Mouse (Mus musculus) kidney, postnatal 25 days (tissue): ENCODE results near the gene Btbd9.

Experiments used
- DNase-seq, 2 experiments: peaks; one replicate each; pipeline ENCODE4 v3.0.0; 2021; ENCODE audit warnings: mixed read lengths in 2 of 2

Btbd9 gene

GRCm38 (mm10) chr17:30445805-30446441 is 130.4 kb downstream of the Btbd9 start:
- DNase-seq: no peak

- peak in 1 of 2 experiments; percentile 20 for DNase-seq
These were observed 136.6 kb downstream of the Btbd9 start for GRCm38 (mm10) chr17:30439702-30440101.

GRCm38 (mm10) chr17:30438786-30439185 is 137.5 kb downstream of the Btbd9 start:
- peak; percentile 34 to 65 for DNase-seq

GRCm38 (mm10) chr17:30436021-30436461 is 140.2 kb downstream of the Btbd9 start:
- DNase-seq: peak in 1 of 2 experiments; percentile 21

GRCm38 (mm10) chr17:30435478-30435877 is 140.8 kb downstream of the Btbd9 start:
- peak in 1 of 2 experiments; percentile 12 for DNase-seq

- DNase-seq: peak in 1 of 2 experiments; percentile 24
These were observed 144.2 kb downstream of the Btbd9 start for GRCm38 (mm10) chr17:30432094-30432493.

GRCm38 (mm10) chr17:30430961-30431640 is 145.2 kb downstream of the Btbd9 start:
- DNase-seq: peak; percentile 41 to 49

- DNase-seq: peak in 1 of 2 experiments; percentile 9
These were observed 147.6 kb downstream of the Btbd9 start for GRCm38 (mm10) chr17:30428661-30429060.

- DNase-seq: peak in 1 of 2 experiments; percentile 10
These were observed 152.9 kb downstream of the Btbd9 start for GRCm38 (mm10) chr17:30423256-30423852.

GRCm38 (mm10) chr17:30422278-30422677 is 154.0 kb downstream of the Btbd9 start:
- DNase-seq: peak in 1 of 2 experiments; percentile 9

GRCm38 (mm10) chr17:30421256-30421655 is 155.0 kb downstream of the Btbd9 start:
- DNase-seq: peak in 1 of 2 experiments; percentile 23

- peak in 1 of 2 experiments; percentile 17 for DNase-seq
These were observed 156.8 kb downstream of the Btbd9 start for GRCm38 (mm10) chr17:30419494-30419893.

GRCm38 (mm10) chr17:30418510-30418909 is 157.8 kb downstream of the Btbd9 start:
- DNase-seq: peak in 1 of 2 experiments; percentile 9

GRCm38 (mm10) chr17:30417106-30417505 is 159.2 kb downstream of the Btbd9 start:
- peak in 1 of 2 experiments; percentile 9 for DNase-seq

- peak in 1 of 2 experiments; percentile 29 for DNase-seq
These were observed 160.6 kb downstream of the Btbd9 start for GRCm38 (mm10) chr17:30415693-30416092.

- peak in 1 of 2 experiments; percentile 11 for DNase-seq
These were observed 163.3 kb downstream of the Btbd9 start for GRCm38 (mm10) chr17:30412991-30413390.

GRCm38 (mm10) chr17:30406002-30406401 is 170.3 kb downstream of the Btbd9 start:
- peak in 1 of 2 experiments; percentile 17 for DNase-seq

- peak in 1 of 2 experiments; percentile 23 for DNase-seq
These were observed 173.4 kb downstream of the Btbd9 start for GRCm38 (mm10) chr17:30402871-30403270.

- DNase-seq: peak in 1 of 2 experiments; percentile 26
These were observed 181.0 kb downstream of the Btbd9 start for GRCm38 (mm10) chr17:30395261-30395660.

- DNase-seq: no peak
These were observed 184.3 kb downstream of the Btbd9 start for GRCm38 (mm10) chr17:30392031-30392430.

- no peak for DNase-seq
These were observed 185.1 kb downstream of the Btbd9 start for GRCm38 (mm10) chr17:30391220-30391619.

GRCm38 (mm10) chr17:30389686-30390085 is 186.6 kb downstream of the Btbd9 start:
- DNase-seq: peak in 1 of 2 experiments; percentile 51

- no peak for DNase-seq
These were observed 187.5 kb downstream of the Btbd9 start for GRCm38 (mm10) chr17:30388817-30389216.
